Mouse (Mus musculus) olfactory bulb, adult 2 months (tissue): ENCODE results near the gene Taar8b.

ENCODE experiments used
- CTCF ChIP-seq: fragments of 200-500 bp; IDR thresholded peaks from 2 replicates; pipeline ENCODE4 v1.5.1; 2012; ENCODE audit warnings: low read depth, mild to moderate bottlenecking, low read length, moderate library complexity; ENCODE audit not compliant: insufficient read depth
- POLR2A ChIP-seq: fragments of 200-500 bp; IDR thresholded peaks from 2 replicates; pipeline ENCODE4 v1.6.1; 2012; ENCODE audit warnings: mild to moderate bottlenecking, low read depth, low read length, moderate library complexity; ENCODE audit not compliant: insufficient read depth

DNA sequence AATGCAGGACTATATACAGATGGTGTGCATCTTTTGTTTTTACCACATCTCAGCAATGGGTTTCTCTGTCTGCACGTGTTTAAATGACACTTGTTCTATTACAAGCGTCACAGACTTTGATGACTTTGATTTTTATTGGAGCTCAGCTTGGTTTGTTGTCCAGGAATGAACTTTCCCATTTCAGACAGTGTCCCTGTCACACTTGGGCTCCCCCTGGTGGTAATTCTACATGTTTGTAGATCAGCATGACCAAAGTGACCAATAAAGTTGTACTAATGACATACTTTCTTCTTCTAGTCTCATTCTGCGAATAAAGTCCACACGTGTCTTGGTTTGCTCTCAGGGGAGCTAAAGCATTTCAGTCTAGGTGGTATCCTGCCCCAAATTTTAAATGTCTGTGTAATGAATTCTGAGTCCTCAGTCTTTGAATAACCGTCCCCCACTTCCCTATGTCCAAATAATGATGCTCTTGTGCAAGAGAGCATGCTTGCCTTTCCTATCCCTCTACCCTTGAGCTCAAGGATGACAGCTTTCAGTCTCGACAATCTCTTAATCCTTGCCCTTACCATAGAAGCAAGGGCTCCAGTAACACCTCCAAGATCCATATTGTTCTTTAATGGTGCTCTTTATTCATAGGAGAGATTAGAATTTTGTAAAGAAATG is 19.2 kb upstream of the Taar8b start:
- no peak for TF ChIP-seq CTCF
- no peak for TF ChIP-seq POLR2A
